Comparison of ENCODE assay signal across 20 mouse cellular contexts in the genomic region with DNA sequence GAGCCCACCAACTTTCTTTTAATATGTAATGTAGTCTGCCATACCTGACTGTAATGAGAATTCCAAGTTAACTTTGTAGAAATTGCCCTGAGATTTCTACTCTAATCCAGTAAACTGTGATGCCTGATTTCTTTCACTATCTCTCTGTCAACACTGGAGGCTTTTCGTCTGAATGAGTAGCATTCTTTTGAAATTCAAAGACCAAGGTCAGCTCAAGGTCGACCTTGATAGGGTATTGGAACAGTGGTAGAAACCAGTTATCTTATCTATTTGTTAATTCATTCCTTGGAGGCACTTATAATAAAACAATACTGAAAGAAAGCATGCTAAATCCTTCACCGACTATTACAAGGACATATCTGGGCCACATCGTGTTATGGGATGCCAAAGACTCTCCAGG. TPM values are rescaled to one million over a fixed set of nuclear protein-coding genes. Genes with fewer than 3 reads are reported as not detected.
DNase-seq lines count a peak whose midpoint lies in the region; ATAC-seq lines count a peak whose summit lies in the region.
"Had no signal": no experiment of that assay in that cellular context is flagged by ENCODE, and none has a peak within 500 bp of the region (broad histone marks: within the 10 kb centered on the region; RNA-seq: fewer than 3 reads in every experiment).

No protein-coding gene starts in this region.

- DNase-seq in adrenal gland, postnatal 14 days, result peak; percentile 42
- no peak for DNase-seq in adrenal gland, adult 8-10 months
- peak; percentile 63 for DNase-seq in ES-CJ7 (ENCODE audit: low read depth, low spot score)
- peak; percentile 77 for DNase-seq in ZHBTc4 (ENCODE audit: low read depth, low spot score)
- DNase-seq: adrenal gland, adult 2 months; adrenal gland, postnatal 25 days; B cell, adult 2 months; cerebellum, adult 11 months; cerebellum, adult 18-20 months; cerebellum, adult 8-10 months; cerebellum, adult 9-11 months; cerebellum, postnatal 14 days; cerebellum, postnatal 36 days; embryo, embryonic 11 days had no signal

- ATAC-seq in CD4-positive, CD25-positive, alpha-beta regulatory T cell, adult 4 months, result no peak
- ATAC-seq: forebrain, embryonic 14.5 days; forebrain, embryonic 16.5 days; Patski had no signal

RNA-seq across cellular contexts. Expression of a gene that starts 7.1 kb away (rescaled TPM):
- total RNA-seq in adrenal gland, postnatal 14 days (2021), result 34.2 and 35.1 TPM in 2 replicates
- total RNA-seq in adrenal gland, adult 8-10 months (2022), result 10 to 100 TPM; 36.4 to 48.5 (median 41.0) TPM
- 10 to 100 TPM; 33.9 to 43.0 TPM for polyA plus RNA-seq in CD4-positive, CD25-positive, alpha-beta regulatory T cell, adult 4 months (2017; shearing (Covaris generic))

RNA-seq across cellular contexts. Expression of a gene that starts 29.1 kb away (rescaled TPM):
- total RNA-seq in adrenal gland, postnatal 14 days (2021), result 0.67 and 0.79 TPM in 2 replicates
- 1 to 10 TPM in 2 of 4 experiments, under 1 TPM in 2; 0.38 to 1.4 (median 0.99) TPM for total RNA-seq in adrenal gland, adult 8-10 months (2022)
- polyA plus RNA-seq in CD4-positive, CD25-positive, alpha-beta regulatory T cell, adult 4 months (2017; shearing (Covaris generic)), result not detected
- polyA plus RNA-seq: erythroblast, embryonic 14.5 days; G1E; Patski had no signal
